Mouse (Mus musculus): ENCODE measurements around the gene Prlhr. TPM values are rescaled to one million over a fixed set of nuclear protein-coding genes. Genes with fewer than 3 reads are reported as not detected.

The Prlhr gene
- total and polyA plus RNA-seq, 3 experiments: not detected

DNA sequence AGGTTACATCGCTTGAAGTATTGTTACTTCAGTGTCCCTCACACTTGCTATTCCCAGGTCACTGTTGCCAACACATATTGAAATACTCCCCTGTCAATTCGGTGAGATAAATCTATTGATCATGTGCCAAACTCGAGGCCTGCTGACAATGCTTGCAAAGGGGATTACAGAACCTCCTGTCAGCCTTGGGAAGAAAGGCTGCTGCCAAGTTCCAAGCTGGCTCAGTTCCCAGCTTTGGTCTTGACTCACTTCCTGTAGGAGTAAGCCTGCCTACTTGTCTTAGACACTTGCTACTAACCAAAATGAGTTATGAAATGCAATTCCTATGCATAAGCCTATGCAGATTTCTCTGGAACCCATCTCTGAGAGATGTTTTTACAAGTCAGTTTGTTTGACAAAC, 4.2 kb downstream of the Prlhr start:
- no peak overlapping the region for H3K27ac ChIP-seq (ENCODE audit: insufficient read depth, low read depth)
- no peak overlapping the region for H3K4me2 ChIP-seq (ENCODE audit: insufficient read depth, low read depth, poor library complexity, severe bottlenecking)
- no peak overlapping the region for H3K9ac ChIP-seq (ENCODE audit: insufficient read depth, low read depth)
- TF ChIP-seq POLR2A (IDR thresholded peaks at IDR 0.05; ENCODE audit: low read depth, low read length): no peak
- no peak for TF ChIP-seq NRF1 (IDR thresholded peaks at IDR 0.05; ENCODE audit: low read depth, low read length)
- no peak for TF ChIP-seq CHD1 (IDR thresholded peaks at IDR 0.05; ENCODE audit: low read depth, low read length)
- TF ChIP-seq SMC3 (IDR thresholded peaks at IDR 0.05; ENCODE audit: low read depth, low read length): no peak
- no peak for TF ChIP-seq ZNF384 (IDR thresholded peaks at IDR 0.05; ENCODE audit: low read depth, low read length)
- TF ChIP-seq EP300 (IDR thresholded peaks at IDR 0.05; ENCODE audit: low read length): no peak
- no peak for TF ChIP-seq CHD2 (IDR thresholded peaks at IDR 0.05; ENCODE audit: low read length)
- no peak for TF ChIP-seq ELF1 (IDR thresholded peaks at IDR 0.05; ENCODE audit: low read depth, low read length)
- TF ChIP-seq TBP (conservative IDR thresholded peaks at IDR 0.05; ENCODE audit: low read depth, low read length): no peak
- no peak for TF ChIP-seq ZC3H11A (IDR thresholded peaks at IDR 0.05; ENCODE audit: low read depth, low read length)
- TF ChIP-seq MXI1 (IDR thresholded peaks at IDR 0.05; ENCODE audit: low read depth, low read length): no peak
- no peak for TF ChIP-seq POLR2AphosphoS2 (IDR thresholded peaks at IDR 0.05; ENCODE audit: low read depth, low read length)
- no peak for TF ChIP-seq USF1 (IDR thresholded peaks at IDR 0.05; ENCODE audit: low read depth, low read length)
- TF ChIP-seq MYC (IDR thresholded peaks at IDR 0.05; ENCODE audit: low read depth, low read length): no peak
- no peak for TF ChIP-seq RAD21 (IDR thresholded peaks at IDR 0.05; ENCODE audit: low read depth, low read length)
- TF ChIP-seq ETS1 (conservative IDR thresholded peaks at IDR 0.05; ENCODE audit: low read depth, low read length): no peak
- no peak for TF ChIP-seq NELFE (IDR thresholded peaks at IDR 0.05; ENCODE audit: low read depth, low read length)
- TF ChIP-seq KAT2A (IDR thresholded peaks at IDR 0.05; ENCODE audit: insufficient replicate concordance, low read length): no peak
- TF ChIP-seq TCF12 (IDR thresholded peaks at IDR 0.05; ENCODE audit: low read depth, low read length): no peak
- H3K36me3 ChIP-seq (replicated peaks in 1 of 2; ENCODE audit: control insufficient read depth in 1 of 2, insufficient read depth in 1 of 2, low read length in 1 of 2): no peaks in the 10 kb centered on the region
- H3K79me2 ChIP-seq (replicated peaks; ENCODE audit: control insufficient read depth, extremely low read depth, insufficient read depth, poor library complexity, severe bottlenecking): no peaks in the 10 kb centered on the region
- dilution Hi-C loops (cut with MboI; ENCODE audit: extremely low pct_ligation_motif_present, extremely low pct_unique_long_range_greater_than_20kb, low sequenced_read_pairs) (no loop called here), in situ Hi-C loops (cut with MboI; ENCODE audit: low pct_ligation_motif_present, low pct_unique_long_range_greater_than_20kb, low sequenced_read_pairs) (no loop called here)
- H3K9me3 ChIP-seq (replicated peaks; ENCODE audit: low read length): peaks cover 7% of the 10 kb centered on the region
- H3K27me3 ChIP-seq (replicated peaks): no peaks in the 10 kb centered on the region
- no peaks in the 10 kb centered on the region for H3K4me1 ChIP-seq (ENCODE audit: control insufficient read depth in 1 of 2, insufficient read depth in 2 of 2)
- no peak for DNase-seq (ENCODE audit: extremely low read depth)
- H3K4me3 ChIP-seq (replicated peaks in 1 of 3; ENCODE audit: low read depth in 2 of 3, low read length in 2 of 3, poor library complexity in 1 of 3): no peak overlapping the region

DNA sequence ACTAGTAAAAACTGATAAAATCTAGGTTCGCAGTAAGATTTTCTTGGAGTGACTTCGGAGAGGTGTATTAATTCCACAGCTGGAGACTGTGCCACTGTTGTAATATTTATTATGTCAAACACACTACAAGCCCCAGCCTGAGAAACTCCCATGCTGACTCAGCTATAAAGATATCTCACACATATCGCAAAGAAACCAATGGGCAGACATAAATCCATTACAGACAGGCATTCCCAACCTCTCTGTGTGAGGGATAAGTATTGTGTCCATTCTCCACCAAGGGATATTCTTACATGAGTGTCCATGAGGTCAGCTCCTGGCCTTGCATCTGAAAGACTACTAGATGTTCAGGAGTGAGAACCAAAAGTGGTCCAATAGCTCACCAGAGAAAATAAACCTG, 4.7 kb downstream of the Prlhr start:
- dilution Hi-C loops (cut with MboI; ENCODE audit: extremely low pct_ligation_motif_present, extremely low pct_unique_long_range_greater_than_20kb, low sequenced_read_pairs): no loop called here
- Histone ChIP-seq H3K27ac (ENCODE audit: insufficient read depth, low read depth) (no peak overlapping the region), H3K27me3 (replicated peaks) (no peaks in the 10 kb centered on the region), H3K36me3 (replicated peaks in 1 of 2; ENCODE audit: control insufficient read depth in 1 of 2, insufficient read depth in 1 of 2, low read length in 1 of 2) (no peaks in the 10 kb centered on the region), H3K4me1 (ENCODE audit: control insufficient read depth in 1 of 2, insufficient read depth in 2 of 2) (no peaks in the 10 kb centered on the region), H3K9me3 (replicated peaks; ENCODE audit: low read length) (peaks cover 7% of the 10 kb centered on the region), H3K4me2 (ENCODE audit: insufficient read depth, low read depth, poor library complexity, severe bottlenecking) (no peak overlapping the region), H3K9ac (ENCODE audit: insufficient read depth, low read depth) (no peak overlapping the region), H3K79me2 (replicated peaks; ENCODE audit: control insufficient read depth, extremely low read depth, insufficient read depth, poor library complexity, severe bottlenecking) (no peaks in the 10 kb centered on the region), H3K4me3 (replicated peaks in 1 of 3; ENCODE audit: low read depth in 2 of 3, low read length in 2 of 3, poor library complexity in 1 of 3) (no peak overlapping the region)
- in situ Hi-C loops (cut with MboI; ENCODE audit: low pct_ligation_motif_present, low pct_unique_long_range_greater_than_20kb, low sequenced_read_pairs): no loop called here
- no peak for DNase-seq (ENCODE audit: extremely low read depth)
- TF ChIP-seq MAZ (IDR thresholded peaks at IDR 0.05; ENCODE audit: low read depth, low read length) (no peak), CHD1 (IDR thresholded peaks at IDR 0.05; ENCODE audit: low read depth, low read length) (no peak), MAFK (IDR thresholded peaks at IDR 0.05; ENCODE audit: insufficient replicate concordance, low read length) (peak; percentile 77)
